Mouse (Mus musculus): ENCODE data around the gene Gm6676. TPM values are rescaled to one million over a fixed set of nuclear protein-coding genes. Genes with fewer than 3 reads are reported as not detected.
"Not testable (repeated sequence)": the region's sequence is repeated elsewhere in the genome, so short reads cannot be mapped to it uniquely, and the experiment has no call there.

The Gm6676 gene
- total RNA-seq (2015; ENCODE audit: low replicate concordance) (not detected in 2 replicates), total RNA-seq (2017; ENCODE audit: low replicate concordance) (not detected in 2 replicates)

GRCm38 (mm10) chr14:7125312-7125711 is at the start of gene Gm6676:
Gene Gm6676 (minus strand): TSS chr14:7125412.
- not testable (repeated sequence) for ATAC-seq (replicated peaks; ENCODE audit: low FRiP score, poor library complexity, severe bottlenecking)

- ATAC-seq (replicated peaks; ENCODE audit: low FRiP score, poor library complexity, severe bottlenecking): not testable (repeated sequence)
Observed at GRCm38 (mm10) chr14:7174483-7174971, 49.3 kb upstream of the Gm6676 start, which contains the start of gene Gm3512. Gene Gm3512 (minus strand): TSS chr14:7174533.

DNA sequence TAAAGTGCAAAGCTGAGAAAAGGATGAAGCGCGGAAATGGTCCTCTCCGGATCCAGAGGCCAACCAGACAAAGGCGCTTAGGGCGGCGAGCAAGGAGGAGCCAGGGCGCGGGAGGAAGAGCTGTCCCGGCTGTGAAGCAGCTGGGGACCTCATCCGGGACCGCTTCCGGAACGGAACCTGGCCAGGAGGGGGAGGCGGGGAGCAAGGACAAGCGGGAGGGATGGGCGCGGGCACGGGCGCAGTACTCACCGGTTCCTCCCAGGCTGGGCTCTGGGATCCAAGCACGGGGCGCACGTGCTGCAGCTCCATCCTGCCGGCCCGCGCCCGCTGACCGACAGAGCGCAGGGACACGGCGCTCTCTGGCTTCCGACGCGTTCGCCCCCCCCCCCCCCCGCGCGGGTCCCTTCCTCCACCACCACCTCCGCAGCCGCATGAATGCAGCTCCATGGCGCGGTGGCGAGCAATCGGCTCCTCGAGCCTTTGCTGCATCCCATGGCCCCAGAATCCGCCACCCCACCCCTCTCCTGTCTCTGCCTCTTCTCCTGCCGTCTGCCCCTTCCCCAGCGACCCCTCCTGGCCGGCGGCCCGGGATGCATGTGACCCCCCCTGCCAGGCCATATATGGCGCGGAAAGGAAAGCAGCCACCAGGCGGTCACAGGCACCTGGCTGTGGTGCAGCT is 19.9 kb downstream of the Gm6676 start:
- ATAC-seq (replicated peaks; ENCODE audit: low FRiP score, poor library complexity, severe bottlenecking): not testable (repeated sequence)

GRCm38 (mm10) chr14:7100521-7100920 is 24.7 kb downstream of the Gm6676 start, which contains the start of gene Gm3696:
Gene Gm3696 (minus strand): TSS chr14:7100621.
- not testable (repeated sequence) for ATAC-seq (replicated peaks; ENCODE audit: low FRiP score, poor library complexity, severe bottlenecking)

Other genes with a start within 250 kb of the Gm6676 start
- not detected in 2 replicates for gene Gm3667, start 235.4 kb downstream of the Gm6676 start, total RNA-seq (2015; ENCODE audit: low replicate concordance)
- not detected in 2 replicates for gene Gm3667, start 235.4 kb downstream of the Gm6676 start, total RNA-seq (2017; ENCODE audit: low replicate concordance)
- not detected in 2 replicates for gene Gm6356, start 151.6 kb downstream of the Gm6676 start, total RNA-seq (2015; ENCODE audit: low replicate concordance)
- gene Gm6356, start 151.6 kb downstream of the Gm6676 start, total RNA-seq (2017; ENCODE audit: low replicate concordance): not detected in 2 replicates
- gene Gm10406, start 98.0 kb downstream of the Gm6676 start, total RNA-seq (2015; ENCODE audit: low replicate concordance): not detected in 2 replicates
- gene Gm10406, start 98.0 kb downstream of the Gm6676 start, total RNA-seq (2017; ENCODE audit: low replicate concordance): not detected in 2 replicates
- not detected in 2 replicates for gene Gm3685, start 80.4 kb downstream of the Gm6676 start, total RNA-seq (2015; ENCODE audit: low replicate concordance)
- gene Gm3685, start 80.4 kb downstream of the Gm6676 start, total RNA-seq (2017; ENCODE audit: low replicate concordance): not detected in 2 replicates
- gene Gm3696, start 24.8 kb downstream of the Gm6676 start, total RNA-seq (2015; ENCODE audit: low replicate concordance): not detected in 2 replicates
- gene Gm3696, start 24.8 kb downstream of the Gm6676 start, total RNA-seq (2017; ENCODE audit: low replicate concordance): not detected in 2 replicates
- gene Gm3512, start 49.1 kb upstream of the Gm6676 start, total RNA-seq (2015; ENCODE audit: low replicate concordance): not detected in 2 replicates
- gene Gm3512, start 49.1 kb upstream of the Gm6676 start, total RNA-seq (2017; ENCODE audit: low replicate concordance): 1.2 TPM in 1 of 2 replicates, not detected in the other
- not detected in 2 replicates for gene Gm16434, start 69.1 kb upstream of the Gm6676 start, total RNA-seq (2015; ENCODE audit: low replicate concordance)
- not detected in 2 replicates for gene Gm16434, start 69.1 kb upstream of the Gm6676 start, total RNA-seq (2017; ENCODE audit: low replicate concordance)
- gene Gm3727, start 139.3 kb upstream of the Gm6676 start, total RNA-seq (2015; ENCODE audit: low replicate concordance): not detected in 2 replicates
- gene Gm3727, start 139.3 kb upstream of the Gm6676 start, total RNA-seq (2017; ENCODE audit: low replicate concordance): not detected in 2 replicates
- 3.6 TPM in 1 of 2 replicates, not detected in the other for gene Gm3739, start 189.6 kb upstream of the Gm6676 start, total RNA-seq (2015; ENCODE audit: low replicate concordance)
- not detected in 2 replicates for gene Gm3739, start 189.6 kb upstream of the Gm6676 start, total RNA-seq (2017; ENCODE audit: low replicate concordance)
- gene Gm5797, start 207.0 kb upstream of the Gm6676 start, total RNA-seq (2015; ENCODE audit: low replicate concordance): not detected in 2 replicates
- gene Gm5797, start 207.0 kb upstream of the Gm6676 start, total RNA-seq (2017; ENCODE audit: low replicate concordance): not detected in 2 replicates
- gene Gm8374, start 239.7 kb upstream of the Gm6676 start, total RNA-seq (2015; ENCODE audit: low replicate concordance): not detected in 2 replicates
- not detected in 2 replicates for gene Gm8374, start 239.7 kb upstream of the Gm6676 start, total RNA-seq (2017; ENCODE audit: low replicate concordance)